Mouse (Mus musculus) spleen, adult 12 weeks (tissue): ENCODE results near the gene Qsox1.
A peak's percentile ranks its signal among the peaks of the same experiment; 100 is the strongest.

Experiments
- DNase-seq: peaks from one replicate; pipeline ENCODE4 v3.0.0; 2022; ENCODE audit warnings: low spot score

Gene Qsox1

DNA sequence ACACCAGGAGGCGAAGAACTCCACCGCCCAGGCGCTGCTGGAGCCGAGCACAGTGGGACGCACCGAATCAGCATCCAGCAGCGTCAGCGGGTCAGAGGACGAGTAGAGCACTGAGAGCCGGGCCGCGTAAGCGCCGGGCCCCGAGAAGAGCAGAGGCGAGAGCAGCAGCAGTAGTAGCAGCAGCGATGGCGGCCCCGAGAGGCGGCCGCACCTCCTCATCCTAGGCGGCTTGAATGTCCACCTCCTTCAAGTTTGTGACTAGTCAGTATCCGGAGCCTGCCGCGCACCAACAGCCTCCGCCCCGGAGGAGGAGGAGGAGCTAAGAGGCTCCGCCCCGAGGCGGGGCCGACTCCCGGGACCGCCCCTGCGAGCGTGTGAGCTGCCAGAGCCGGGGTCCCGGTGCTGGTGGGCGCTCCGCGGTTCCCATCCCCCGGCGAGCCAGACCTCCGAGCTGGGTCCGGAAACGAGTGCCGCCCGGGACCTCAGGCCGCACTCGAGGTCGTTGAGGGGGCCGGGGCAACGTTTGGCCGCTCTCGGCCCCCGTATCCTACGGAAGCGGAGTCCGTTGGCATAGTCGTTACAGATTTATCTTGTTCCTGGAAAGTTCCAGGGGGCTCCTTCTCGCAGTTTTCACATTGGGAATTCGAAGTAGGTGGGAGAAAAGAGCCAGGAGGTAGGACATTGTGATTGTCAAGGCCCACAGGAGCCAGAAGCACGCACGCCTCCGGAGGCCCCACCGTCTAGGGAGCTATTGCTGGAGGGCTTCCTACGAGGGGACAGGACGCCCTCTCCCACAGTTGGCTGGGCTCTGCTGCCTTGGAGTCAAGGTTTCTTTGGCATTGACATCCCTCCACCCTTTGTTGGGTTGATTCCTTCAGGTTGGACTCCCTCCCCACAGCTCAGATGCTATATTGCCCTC lies at the start of gene Qsox1:
Qsox1 (minus strand) TSS at position 309 of the 919 bp plus-strand sequence.
- peak; percentile 94 for DNase-seq

DNA sequence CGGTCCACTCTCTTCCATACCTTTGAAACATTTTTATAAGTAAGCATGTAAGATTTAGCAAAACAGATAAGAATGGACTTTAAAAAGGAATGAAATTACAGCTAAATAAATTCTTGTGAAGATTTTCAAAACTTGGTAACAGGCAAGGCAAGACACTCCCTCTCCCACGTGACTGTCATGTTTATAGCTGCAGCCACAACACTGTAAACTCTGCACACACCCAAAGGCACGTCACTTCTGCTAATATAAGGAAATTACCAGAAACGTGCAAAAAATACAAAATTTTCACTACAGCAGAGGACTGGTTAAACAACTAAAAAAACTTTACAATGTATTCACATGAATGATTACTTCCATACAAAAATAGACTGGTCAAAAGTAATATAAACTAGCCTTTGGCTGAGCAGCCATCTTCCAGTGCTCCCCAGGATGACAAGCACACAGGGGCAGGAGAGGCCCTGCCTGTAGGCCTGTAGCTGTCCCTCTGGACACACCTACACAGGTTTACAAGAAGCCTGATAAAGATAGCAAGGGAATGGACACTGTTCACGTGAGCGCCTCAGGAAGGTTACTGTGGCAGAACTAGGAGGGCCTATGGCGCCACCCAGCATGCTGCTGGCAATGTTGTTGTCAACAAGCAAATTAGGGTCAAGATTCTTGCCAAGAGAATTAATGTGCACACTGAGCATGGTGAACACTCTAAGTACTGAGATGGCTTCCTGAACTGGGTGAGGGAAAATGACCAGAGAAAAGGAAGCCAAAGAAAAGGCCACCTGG lies 42.4 kb upstream of the Qsox1 start:
- no peak for DNase-seq

DNA sequence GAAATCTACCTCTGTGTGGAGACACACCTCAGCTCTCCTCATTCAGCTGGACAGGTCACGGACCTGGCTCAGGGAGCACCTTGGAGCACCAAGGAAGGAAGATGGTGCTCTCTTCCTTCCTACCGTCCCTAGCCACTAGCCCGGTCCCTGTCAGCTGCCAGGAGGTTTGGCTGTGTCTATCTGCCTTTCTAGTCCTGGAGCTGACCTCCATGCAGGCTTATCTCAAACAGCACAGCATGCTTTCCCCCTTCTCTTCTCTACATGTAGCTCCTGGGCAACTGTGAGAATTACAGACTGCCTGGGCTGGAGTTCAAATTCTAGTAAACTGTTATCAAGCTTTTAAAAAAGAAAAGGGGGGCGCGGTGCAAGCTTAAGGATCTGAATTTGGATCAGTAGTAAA lies 40.3 kb upstream of the Qsox1 start:
- no peak for DNase-seq

DNA sequence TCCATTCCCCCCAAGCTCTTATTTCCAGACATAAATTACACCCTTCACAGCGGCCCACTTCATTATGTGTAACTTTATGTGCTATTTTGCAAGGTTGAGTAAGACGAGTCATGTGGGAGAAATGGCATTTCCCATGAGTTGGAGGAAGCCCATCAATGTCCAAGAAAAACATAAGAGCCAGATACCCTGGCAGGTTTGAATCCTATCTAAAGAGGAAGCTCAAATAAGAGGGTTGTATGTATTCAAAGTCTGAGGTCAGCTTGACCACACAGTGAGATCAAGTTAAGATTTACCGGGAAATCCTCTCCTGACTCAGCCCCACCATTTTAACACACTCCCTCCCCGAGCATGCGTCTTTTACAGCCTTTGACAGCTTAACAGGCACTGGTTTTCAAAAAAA lies 31.5 kb upstream of the Qsox1 start:
- no peak for DNase-seq

DNA sequence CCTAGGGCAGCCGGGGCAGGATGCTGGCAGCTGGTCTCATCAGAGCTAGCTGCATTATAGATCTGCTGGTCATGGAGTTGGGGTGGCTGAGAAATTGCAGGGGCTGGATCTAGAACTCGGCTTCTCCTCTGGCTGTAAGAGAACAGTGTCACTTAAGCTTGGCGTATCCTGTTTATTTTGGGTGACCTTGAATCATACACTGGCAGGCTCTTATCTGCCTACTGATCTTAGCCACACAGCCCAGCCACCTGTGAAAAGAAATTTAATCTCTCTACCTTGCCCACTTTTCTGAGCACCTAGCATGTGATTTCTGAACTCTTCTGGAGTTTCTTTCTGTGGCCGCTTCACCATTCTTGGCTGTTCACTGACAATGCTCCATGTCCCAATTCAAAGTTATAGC lies 30.8 kb upstream of the Qsox1 start:
- no peak for DNase-seq

DNA sequence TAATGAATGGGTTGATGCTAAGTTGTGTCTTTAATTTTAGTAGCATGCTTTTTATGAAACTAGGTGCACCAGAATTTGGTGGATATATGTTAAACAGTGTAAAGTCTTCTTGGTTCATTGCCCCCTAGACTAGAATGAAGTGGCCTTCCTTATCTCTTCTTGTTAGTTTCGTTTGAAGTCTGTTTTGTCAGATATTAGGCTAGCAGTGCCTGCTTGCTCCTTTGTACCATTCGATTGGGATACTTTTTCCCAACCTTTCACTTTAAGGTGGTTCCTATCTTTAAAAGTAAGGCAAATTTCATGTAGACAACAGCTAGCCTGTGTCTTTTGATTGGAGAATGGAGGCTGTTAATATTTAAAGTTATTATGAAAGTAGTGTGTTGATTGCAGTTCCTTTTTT lies 23.0 kb upstream of the Qsox1 start:
- DNase-seq: no peak

DNA sequence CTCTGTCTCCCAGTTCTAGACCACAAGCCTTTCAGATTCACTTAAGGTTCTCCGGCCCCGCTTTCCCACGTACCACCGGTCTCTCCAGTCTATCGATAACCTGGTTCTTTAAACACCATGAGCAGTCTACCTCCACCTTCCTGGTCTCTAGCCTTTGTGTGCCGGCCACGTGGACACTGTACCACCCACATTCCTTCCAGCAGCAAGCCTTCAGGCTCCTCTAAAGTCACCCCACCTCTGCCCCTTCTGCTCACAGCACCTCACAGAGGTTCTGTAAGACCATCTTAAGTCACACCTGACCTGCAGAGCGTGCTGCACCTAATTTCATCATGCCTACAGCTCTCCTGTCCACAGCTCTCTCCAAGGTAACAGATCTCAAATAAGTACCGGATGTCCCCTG lies 20.9 kb upstream of the Qsox1 start:
- DNase-seq: no peak

DNA sequence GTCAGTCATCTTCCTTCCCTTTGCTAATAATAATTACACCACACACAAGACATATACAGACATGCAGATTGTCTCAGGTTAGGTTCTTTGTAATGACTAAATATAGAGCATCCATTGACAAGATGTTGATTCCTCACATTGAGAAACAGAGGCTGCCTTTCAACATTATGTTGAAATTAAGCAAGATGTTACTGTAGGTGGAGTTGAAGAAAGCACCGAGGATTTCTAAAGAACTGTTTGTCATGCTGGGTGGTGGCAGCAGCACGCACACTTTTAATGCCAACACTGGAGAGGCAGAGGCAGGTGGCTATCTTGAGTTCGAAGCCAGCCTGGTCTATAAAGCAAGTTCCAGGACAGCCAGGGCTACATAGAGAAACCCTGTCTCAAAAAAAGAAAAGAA lies 19.3 kb upstream of the Qsox1 start:
- DNase-seq: no peak

DNA sequence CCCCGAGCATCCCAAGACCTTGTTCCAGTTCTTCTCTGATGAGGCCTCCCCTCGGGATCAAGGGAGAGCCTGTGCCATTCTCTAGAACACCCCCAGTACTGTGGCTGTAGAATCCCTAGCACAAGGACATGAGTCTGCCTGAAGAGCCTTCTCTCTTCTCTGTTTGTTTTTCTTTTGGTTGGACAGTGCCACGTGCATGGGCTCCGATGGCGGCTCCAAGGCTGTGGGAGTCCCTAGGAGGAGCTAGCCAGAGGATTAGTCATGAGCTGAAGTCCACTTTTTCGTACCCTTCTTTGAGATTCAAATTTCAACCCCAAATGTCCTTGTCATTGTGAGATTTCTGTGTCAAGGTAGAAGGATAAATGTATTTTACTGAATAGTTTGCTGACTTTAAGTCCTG lies 18.2 kb upstream of the Qsox1 start:
- DNase-seq: no peak

DNA sequence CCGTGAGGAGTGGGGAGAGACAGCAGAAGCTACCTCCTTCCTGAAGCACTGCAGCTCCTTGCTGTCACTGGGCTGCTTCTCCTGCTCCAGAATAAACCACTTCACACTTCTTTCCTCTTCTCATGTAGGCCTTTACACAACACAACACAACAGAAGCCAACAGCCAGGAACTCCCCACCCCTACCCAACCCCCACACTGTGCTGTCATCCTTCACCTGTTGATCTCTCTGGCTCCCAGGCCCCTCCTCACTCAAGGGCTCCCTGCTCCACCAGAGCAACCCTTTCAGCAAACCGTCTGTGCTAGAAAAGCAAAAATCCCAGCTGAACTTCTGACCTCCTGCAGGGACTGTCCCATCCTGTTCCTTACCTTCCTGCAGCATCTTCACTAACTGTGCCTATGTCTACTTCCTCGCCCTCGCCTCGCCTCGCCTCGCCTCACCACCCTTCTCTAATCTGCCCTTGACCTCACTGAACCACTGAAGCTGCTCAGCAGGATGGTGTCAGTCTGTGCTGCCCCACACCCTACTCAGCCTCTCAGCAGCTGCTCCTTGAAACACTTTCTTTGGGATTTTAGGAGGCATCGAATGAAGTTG lies 15.1 kb upstream of the Qsox1 start:
- no peak for DNase-seq

DNA sequence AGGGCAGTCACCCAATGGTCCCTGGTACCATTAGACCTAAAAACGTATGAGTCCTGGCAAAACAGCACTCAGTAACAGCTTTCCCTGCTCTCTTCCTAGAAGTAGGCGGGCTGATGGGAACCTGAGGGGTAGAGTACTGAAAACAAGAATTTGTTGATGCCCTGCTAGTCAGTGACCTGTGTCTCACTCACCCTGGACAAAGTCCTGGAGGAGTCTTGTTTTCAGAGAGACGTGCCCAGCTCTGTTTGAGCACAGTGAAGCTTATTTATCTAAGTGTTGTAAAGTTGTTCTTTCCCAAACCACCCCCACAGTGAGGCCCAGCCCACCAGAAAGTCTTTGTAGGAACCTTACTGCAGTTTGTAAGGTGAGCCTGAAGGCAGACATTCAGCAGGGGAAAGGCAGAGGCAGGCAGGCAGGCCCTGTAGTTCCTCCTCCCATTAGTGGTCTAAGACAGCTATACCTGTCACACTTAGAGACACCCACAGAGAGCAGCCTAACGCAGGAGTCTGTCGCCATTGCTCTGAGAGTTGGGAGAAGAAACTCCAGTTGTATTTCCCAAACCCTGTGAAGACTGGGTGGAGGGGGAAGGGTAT lies 14.2 kb upstream of the Qsox1 start:
- DNase-seq: no peak

DNA sequence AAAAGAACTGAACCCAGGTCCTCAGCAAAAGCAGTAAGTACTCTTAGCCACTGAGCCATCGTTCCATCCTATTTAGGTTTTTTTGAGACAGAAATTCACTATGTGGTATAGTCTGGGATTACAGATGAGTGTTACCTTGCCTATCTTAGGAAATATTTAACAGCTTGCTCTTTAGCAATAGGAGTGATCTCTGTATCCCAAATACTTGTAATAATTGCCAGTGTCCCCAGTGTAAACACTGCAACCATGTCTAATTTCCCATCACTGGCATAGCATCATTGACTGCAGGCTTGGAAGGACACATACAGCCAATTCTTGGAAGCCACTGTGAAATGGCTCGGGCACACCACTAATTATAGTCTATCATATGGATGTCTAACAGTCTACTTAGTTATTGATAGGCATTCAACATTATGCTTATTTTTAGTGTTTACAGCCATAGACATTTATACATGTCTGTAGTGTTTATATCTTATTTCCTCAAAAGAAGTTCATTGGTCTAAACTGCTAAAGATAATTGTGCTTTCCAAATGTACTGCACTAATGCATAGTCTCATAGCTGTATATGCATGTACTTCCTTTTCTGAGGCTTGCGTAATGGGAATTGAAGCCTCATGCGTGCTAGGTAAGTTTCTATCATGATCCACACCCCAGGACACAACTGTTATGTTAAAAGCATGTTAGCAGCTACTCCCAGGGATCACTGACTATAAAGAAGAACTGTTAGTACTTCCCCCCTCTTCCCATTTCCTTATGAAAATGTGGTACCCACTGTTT lies 13.4 kb upstream of the Qsox1 start:
- DNase-seq: no peak

DNA sequence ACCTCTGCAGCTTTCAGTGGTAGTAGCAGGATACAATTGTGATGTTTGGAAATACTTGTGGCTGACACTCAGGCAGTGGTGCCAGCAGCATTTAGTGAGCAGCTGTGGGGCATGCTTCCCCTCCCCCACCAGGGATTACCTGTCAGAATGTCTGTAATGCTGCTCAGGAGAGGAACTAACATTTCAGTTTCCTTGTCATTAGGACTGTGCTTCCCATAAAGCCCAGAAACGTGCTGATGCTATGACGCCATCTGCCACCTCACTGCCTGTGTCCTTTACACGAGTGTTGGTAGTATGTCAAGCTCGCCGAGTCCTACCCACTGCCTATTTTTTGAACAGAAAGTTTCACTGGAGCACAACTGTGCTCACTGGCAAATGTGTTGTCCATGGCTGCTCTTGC lies 8.0 kb upstream of the Qsox1 start:
- no peak for DNase-seq

DNA sequence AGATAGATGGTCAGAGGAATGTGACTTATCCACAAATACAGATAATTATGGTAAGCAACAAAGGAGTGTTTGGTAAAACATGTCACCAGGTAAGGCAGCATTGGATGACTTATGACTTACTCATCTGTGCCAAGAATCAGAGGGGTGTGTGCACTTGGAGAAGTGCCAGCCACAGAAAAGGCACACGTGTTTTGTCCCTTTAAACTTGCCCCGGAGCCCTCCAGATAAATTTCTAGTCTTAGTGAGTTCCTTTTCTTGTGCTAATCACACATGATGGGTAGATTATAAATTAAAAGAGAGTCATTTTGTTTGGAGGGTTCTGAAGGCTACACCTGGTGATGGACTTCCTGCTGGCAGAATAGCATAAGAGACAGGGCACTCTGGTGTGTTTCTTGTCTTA lies 3.5 kb upstream of the Qsox1 start:
- DNase-seq: no peak

DNA sequence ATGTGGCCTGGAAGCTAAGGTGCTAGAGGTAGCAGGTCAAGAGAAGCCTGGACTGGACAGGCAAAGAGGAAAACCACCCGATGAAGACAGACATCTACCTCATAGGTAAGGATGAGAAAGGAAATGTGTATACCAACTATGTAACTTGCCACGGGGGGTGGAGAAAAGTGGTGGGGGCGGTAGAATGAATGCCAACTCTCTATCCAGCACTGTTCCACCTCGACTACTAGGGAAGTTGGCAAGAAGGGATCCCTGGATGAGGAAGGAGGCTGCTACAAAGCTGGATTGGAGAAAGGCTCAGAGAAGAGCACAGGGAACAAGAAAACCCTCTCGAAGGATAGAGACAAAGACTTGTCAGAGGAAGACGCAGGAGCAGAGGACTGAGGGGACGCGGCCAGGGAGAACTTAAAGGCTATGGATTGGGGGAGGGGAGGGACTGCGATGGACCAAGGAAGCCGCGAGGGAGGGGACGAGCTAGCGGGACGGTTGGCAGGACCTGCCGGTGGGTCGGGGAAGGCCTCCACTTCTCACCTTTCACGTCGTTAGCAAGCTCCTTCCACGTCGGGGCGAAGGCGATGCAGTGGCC lies 601 bp downstream of the Qsox1 start:
- no peak for DNase-seq

DNA sequence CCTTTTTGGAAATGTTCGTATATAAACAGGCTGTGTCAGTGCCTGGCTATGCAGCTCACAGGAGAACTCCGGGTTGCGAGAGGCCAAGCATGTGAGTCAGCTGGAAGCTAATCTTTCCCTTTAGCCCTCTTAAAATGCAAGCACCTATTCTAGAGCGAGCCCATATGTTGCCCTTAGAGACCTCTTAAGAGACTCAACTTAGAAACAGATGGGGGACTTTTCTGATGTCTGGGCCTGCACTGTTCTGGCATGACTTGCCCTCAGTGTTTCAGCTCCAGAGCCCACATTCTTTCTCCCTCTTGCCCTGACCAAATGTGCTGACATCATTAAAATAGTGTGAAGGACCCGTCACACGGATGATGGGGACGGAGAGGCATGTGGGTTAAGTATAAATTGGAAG lies 2.1 kb downstream of the Qsox1 start:
- DNase-seq: no peak

DNA sequence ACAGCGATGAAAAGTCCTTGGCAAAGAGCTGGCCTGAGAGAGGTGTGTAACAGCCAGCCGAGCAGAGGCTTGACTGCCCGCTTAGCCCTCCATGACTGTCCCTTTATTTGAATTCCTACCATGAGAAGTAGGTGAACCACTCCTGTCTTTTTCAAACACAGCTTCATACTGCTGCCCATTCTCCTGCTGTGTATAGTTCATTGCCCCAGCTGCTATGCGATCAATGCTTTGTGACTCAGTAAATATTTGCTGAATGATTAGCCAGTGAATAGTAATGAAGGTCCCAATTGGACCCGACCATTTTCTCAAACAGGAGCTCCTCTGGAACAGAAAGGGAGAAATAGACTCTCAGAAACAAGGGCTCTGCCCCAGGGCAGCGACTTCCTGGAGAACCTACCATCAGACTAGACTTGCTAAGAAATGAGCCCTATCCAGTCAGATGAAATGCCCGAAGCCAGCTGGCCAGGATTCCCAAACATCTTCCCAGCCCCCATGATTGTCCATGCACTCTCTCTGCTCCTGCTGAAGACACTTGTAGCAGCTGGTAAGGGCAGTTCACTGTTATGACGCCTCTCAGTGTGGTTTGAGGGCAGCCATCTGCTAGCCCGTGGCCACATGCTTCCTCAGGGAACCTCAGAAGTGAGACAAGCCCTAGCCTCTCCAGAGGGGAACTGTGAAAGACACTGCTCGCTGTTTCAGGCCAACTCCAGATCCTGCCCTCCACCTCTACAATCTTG lies 2.8 kb downstream of the Qsox1 start:
- no peak for DNase-seq

DNA sequence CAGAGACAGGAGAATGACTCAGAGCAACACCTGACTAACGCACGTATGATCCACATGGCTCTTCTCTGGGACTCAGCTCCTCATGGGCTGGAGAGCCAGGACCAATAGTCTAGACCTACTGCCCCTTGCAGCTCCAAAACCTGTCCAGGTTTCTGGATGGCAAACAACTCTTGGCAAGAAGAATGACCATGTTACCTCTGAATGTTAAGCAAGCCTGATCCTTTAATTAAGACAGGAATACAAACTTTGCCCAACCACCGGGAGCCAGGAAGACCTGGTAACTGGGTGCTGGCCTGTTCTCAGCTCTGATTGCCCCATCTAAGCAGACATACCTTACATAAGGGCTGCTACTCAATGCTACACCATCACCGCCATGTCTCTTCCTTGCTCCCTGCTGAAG lies 4.4 kb downstream of the Qsox1 start:
- DNase-seq: no peak

DNA sequence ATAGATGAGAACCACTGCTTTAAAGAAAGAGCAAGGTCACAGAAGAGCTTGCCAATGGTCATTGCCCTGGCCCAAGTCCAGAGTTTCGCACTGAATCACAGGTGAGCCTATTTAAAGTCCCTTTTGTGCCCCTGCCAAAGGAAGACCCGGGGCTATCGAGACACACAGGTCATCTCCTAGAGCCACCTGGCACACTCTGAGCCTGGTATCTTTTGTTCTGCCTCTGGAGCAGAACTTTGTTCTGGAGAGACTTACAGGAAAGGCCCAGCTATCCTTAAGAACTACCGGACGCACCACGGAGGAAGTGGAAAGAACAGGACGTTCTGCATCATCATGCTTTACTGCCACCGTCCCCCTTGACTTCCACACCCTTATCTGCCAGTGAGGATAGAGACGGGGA lies 7.1 kb downstream of the Qsox1 start:
- no peak for DNase-seq
